Mouse (Mus musculus) embryonic facial prominence, embryonic 14.5 days (tissue): ENCODE data around the gene Tnpo3. TPM values are rescaled to one million over a fixed set of nuclear protein-coding genes. Genes with fewer than 3 reads are reported as not detected.

ENCODE experiments used
- ATAC-seq: fragments of 200-750 bp; cut with Nextera tagmentation; 2 replicates; pipeline ENCODE4 v1.8.0; 2017; ENCODE audit warnings: low read depth, moderate number of reproducible peaks, moderate TSS enrichment
- DNase-seq: peaks from one replicate; pipeline ENCODE4 v3.0.0-alpha.2; 2015; ENCODE audit warnings: low spot score
- H3K27ac ChIP-seq: fragments of 300-500 bp; sonication (generic); replicated peaks from 2 replicates; pipeline ENCODE4 v1.5.1; 2014; ENCODE audit warnings: low read depth, mild to moderate bottlenecking, low read length, moderate library complexity
- H3K27me3 ChIP-seq: fragments of 300-500 bp; sonication (generic); replicated peaks from 2 replicates; pipeline ENCODE4 v1.6.1; 2014; ENCODE audit warnings: low read length; ENCODE audit not compliant: control insufficient read depth, insufficient read depth
- H3K36me3 ChIP-seq: fragments of 300-500 bp; sonication (generic); 2 replicates; pipeline ENCODE4 v1.6.1; 2014; ENCODE audit warnings: low read length, mixed read lengths; ENCODE audit not compliant: control insufficient read depth, insufficient read depth
- H3K4me1 ChIP-seq: fragments of 300-500 bp; sonication (generic); 2 replicates; pipeline ENCODE4 v1.6.1; 2014; ENCODE audit warnings: antibody characterized with exemption, low read length; ENCODE audit not compliant: control insufficient read depth, insufficient read depth
- H3K4me2 ChIP-seq: fragments of 300-500 bp; sonication (generic); 2 replicates; pipeline ENCODE4 v1.6.1; 2014; ENCODE audit warnings: low read depth, mild to moderate bottlenecking, low read length, moderate library complexity, mixed read lengths
- H3K4me3 ChIP-seq: fragments of 300-500 bp; sonication (generic); 2 replicates; pipeline ENCODE4 v1.5.1; 2014; ENCODE audit warnings: low read depth, mild to moderate bottlenecking, low read length
- H3K9ac ChIP-seq: fragments of 300-500 bp; sonication (generic); 2 replicates; pipeline ENCODE4 v1.6.1; 2014; ENCODE audit warnings: low read depth, mild to moderate bottlenecking, low read length, moderate library complexity, mixed read lengths
- H3K9me3 ChIP-seq: fragments of 300-500 bp; sonication (generic); 2 replicates; pipeline ENCODE4 v1.6.1; 2016; ENCODE audit warnings: low read length; ENCODE audit not compliant: control insufficient read depth
- WGBS: fragments of 180-500 bp; shearing (Covaris S2); extraction: QIAGEN DNeasy Blood & Tissue Kit; methylation state at CpG from one replicate; pipeline ENCODE4 v1.1.7; 2014; 5-methylcytosine and 5-hydroxymethylcytosine counted together
- polyA plus RNA-seq: library from polyadenylated mRNA; unstranded; fragments of >200 nt; fragmentation: Nextera tagmentation; extraction: Ambion mirVana; gene quantifications from 2 replicates; pipeline ENCODE4 v1.2.1, GENCODE M21; 2014

Gene Tnpo3
- polyA plus RNA-seq, 1 experiment from 2014 or later: 78.7 TPM

DNA sequence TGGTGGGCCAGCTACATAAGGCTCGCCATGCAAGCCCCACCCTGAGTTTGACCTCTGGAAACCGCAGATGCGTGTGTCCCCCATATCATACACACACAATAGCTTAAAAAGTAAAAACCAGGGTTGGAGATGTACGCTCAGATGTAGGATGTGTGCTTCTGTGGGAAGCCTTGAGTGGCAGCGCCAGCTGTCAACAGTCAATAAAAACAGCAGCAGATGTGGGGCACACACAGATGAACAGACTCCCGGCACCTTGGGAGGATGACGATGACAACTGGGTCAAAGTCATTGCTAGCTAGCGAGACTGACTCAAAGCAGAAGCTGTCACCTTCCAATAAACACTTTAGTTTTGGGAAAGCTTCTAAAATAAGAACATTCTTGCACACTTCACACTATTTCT, 70.2 kb downstream of the Tnpo3 start:
- H3K4me1 ChIP-seq: no peaks in the 10 kb centered on the region
- no peak overlapping the region for H3K9ac ChIP-seq
- no peaks in the 10 kb centered on the region for H3K27me3 ChIP-seq
- DNase-seq: peak; percentile 32
- no peak overlapping the region for H3K4me3 ChIP-seq
- no peak overlapping the region for H3K27ac ChIP-seq
- no peak overlapping the region for H3K4me2 ChIP-seq
- H3K36me3 ChIP-seq: peaks cover 54% of the 10 kb centered on the region
- 75% methylated on average over 8 of the region's 8 CpGs for WGBS
- H3K9me3 ChIP-seq: no peaks in the 10 kb centered on the region
- ATAC-seq: no peak

DNA sequence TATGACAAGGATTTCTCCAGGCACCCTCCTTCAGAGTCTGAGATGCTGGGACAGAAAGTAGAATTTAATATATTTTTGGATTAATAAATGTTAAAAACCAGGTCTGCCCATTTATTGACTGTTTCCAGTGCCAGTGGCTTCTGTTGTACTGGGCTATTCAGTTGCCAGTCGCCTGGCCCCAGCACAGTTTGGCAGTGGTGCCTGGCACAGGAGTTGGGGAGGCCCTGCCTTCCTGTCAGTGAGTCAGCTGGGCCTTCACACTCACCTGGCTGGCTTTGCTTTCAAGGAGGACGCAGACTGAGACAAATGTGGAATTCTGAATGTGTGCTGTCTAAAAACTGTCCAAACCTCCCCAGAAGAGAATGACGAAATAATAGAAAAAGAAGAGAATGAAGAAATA, 72.5 kb downstream of the Tnpo3 start:
- Histone ChIP-seq H3K36me3 (peaks cover 31% of the 10 kb centered on the region), H3K4me2 (no peak overlapping the region), H3K4me1 (no peaks in the 10 kb centered on the region), H3K9ac (no peak overlapping the region), H3K9me3 (no peaks in the 10 kb centered on the region), H3K27me3 (no peaks in the 10 kb centered on the region), H3K27ac (no peak overlapping the region), H3K4me3 (no peak overlapping the region)
- ATAC-seq (no peak), DNase-seq (no peak)
- WGBS: 89% methylated on average over 3 of the region's 3 CpGs

DNA sequence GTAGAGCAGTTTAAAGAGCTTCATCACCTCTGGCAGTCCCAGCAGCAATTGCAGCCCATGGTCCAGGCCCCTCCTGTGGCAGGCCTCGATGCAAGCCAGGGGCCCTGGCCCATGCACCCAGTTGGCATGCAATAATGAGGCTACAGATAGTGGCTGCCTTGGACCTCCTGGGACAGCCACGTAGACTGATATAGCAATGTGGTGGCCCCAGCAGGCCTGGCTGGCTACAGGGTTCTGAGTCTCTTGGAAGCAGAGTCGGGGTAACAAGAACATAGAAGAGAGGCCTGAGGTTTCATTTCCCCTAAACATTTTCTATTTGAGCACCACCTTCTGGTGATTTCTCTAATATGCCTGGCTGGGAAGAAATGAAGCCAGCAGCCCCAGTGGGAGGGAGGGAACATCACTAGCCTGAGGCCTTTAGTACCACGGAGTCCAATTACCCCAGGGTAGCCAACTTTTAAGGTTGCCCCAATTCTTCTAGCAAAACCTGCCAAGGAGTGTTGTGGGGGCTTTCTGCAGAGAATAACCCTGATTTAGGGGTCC, 73.0 kb downstream of the Tnpo3 start:
- WGBS: 71% methylated on average over 4 of the region's 4 CpGs
- H3K4me1 ChIP-seq: no peaks in the 10 kb centered on the region
- no peaks in the 10 kb centered on the region for H3K27me3 ChIP-seq
- H3K4me3 ChIP-seq: no peak overlapping the region
- H3K9ac ChIP-seq: no peak overlapping the region
- H3K27ac ChIP-seq: no peak overlapping the region
- ATAC-seq (no peak), DNase-seq (peak; percentile 17)
- no peaks in the 10 kb centered on the region for H3K9me3 ChIP-seq
- no peak overlapping the region for H3K4me2 ChIP-seq
- H3K36me3 ChIP-seq: peaks cover 26% of the 10 kb centered on the region

DNA sequence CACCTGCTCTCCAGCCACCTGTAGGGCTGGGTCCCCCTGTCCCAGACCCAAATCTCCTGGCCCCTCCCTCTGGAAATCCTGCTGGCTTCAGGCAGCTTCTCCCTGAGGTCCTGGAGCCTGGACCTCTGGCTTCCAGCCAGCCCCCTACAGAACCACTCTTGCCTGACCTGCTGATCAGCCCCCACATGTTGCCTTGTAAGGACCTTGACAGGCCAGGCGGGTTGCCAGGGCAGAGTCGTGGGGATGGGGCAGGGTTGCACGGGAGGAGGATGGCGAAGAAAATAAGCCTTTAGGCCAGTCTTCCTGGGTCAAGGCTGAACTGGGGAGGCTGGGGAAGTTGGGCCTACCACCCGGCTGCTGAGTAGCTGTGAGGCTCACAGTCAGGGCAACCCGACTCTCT, 74.4 kb downstream of the Tnpo3 start:
- DNase-seq (no peak), ATAC-seq (no peak)
- 58% methylated on average over 6 of the region's 6 CpGs for WGBS
- Histone ChIP-seq H3K4me3 (no peak overlapping the region), H3K36me3 (peaks cover 15% of the 10 kb centered on the region; the same call in 1 of the 2 replicates), H3K4me2 (no peak overlapping the region), H3K4me1 (no peaks in the 10 kb centered on the region), H3K9me3 (no peaks in the 10 kb centered on the region), H3K9ac (no peak overlapping the region), H3K27me3 (peaks cover 3% of the 10 kb centered on the region; the same call in 1 of the 2 replicates), H3K27ac (no peak overlapping the region)

DNA sequence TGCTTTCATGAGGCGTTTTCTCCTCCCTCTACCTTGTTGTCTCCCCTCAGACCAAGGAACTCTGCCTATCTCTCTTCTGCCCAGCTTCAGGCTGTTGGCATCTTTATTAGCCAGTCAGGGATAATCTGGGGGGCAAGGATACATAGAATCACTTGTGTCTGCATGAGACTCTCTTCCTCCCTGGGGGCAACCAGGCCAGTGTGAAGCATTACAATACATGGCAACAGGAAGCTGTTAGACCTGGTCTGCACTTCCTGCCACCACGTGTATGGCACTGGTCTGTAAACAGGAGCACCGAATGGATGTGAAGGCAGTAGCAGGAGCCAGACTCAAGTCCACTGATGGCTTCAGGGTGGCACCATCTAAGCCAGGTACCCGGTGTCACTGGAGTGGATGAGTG, 79.6 kb downstream of the Tnpo3 start:
- 0 out of 2 replicates have a peak, but pooled peaks cover 4% of the 10 kb centered on the region for H3K4me1 ChIP-seq
- DNase-seq: no peak
- H3K27me3 ChIP-seq: peaks cover 48% of the 10 kb centered on the region
- WGBS: 57% methylated on average over 4 of the region's 4 CpGs
- H3K4me3 ChIP-seq: no peak overlapping the region
- H3K4me2 ChIP-seq: no peak overlapping the region
- no peak overlapping the region for H3K27ac ChIP-seq
- H3K9ac ChIP-seq: no peak overlapping the region
- no peaks in the 10 kb centered on the region for H3K36me3 ChIP-seq
- 0 out of 2 replicates have a peak, but pooled peaks cover 4% of the 10 kb centered on the region for H3K9me3 ChIP-seq
- ATAC-seq: no peak

DNA sequence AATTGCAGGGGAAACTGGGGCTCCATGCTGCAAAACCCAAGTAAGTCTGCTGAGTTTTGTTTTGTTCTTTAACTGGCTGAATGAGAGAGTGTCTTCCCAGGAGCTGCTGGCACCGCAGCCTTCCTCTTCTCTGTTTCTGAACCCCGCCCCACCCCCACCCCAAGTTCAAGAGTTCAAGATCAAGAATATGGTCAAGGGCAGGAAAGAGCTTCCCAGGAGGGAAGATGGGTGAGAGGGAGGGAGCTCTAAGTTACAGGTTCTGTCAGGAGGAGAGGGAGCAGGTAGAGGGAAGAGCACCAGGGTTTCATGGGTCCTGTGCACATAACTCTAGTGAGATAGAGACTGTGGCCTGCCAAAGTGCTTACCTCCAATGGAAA, 80.3 kb downstream of the Tnpo3 start:
- no peak overlapping the region for H3K4me3 ChIP-seq
- 0 out of 2 replicates have a peak, but pooled peaks cover 4% of the 10 kb centered on the region for H3K4me1 ChIP-seq
- H3K36me3 ChIP-seq: no peaks in the 10 kb centered on the region
- no peak overlapping the region for H3K27ac ChIP-seq
- 24% methylated on average over 2 of the region's 2 CpGs for WGBS
- H3K4me2 ChIP-seq: no peak overlapping the region
- no peak overlapping the region for H3K9ac ChIP-seq
- H3K9me3 ChIP-seq: 0 out of 2 replicates have a peak, but pooled peaks cover 4% of the 10 kb centered on the region
- DNase-seq (no peak), ATAC-seq (no peak)
- H3K27me3 ChIP-seq: peaks cover 48% of the 10 kb centered on the region

DNA sequence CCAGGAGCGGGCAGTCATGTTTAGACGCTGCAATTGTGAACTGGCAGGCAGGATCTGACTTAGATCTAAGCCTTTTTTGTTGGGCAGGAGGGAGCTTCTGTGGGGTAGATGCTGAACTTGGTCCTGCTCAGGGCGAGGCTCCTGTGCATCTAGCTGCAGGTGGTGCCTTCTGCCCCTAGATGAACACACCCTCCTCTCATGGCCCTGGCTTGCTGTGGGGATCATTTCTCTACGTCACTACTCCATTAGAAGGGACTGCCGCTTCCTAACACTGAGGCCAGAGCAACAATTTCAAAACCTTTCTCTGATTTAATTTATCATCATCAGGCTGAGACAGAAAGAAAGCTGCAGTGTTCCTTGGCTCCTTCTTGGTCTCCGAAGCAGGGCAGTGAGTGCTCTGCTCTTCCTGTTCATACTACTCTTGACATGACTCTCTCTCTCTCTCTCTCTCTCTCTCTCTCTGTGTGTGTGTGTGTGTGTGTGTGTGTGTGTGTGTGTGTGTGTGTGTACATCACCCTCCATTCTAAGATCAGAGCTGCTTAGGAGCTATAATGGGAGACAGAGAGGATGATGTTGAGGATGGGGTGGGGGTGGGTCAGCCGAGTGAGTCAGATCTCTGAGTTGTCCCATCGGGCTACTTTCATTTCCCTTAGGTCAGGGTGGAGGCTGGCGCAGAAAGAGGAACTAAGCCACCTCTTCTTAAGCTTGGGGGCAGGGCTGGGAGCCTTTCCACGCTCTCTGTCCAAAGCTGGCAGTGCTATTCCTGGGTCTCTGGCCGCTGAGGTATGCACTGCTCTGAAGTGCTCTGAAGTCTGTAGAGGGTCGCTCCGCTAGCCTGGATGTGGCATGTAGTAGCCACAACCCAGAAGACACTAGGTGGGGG, 80.9 kb downstream of the Tnpo3 start:
- 28% methylated on average over 13 of the region's 13 CpGs for WGBS
- Histone ChIP-seq H3K27ac (no peak overlapping the region), H3K36me3 (no peaks in the 10 kb centered on the region), H3K27me3 (peaks cover 48% of the 10 kb centered on the region), H3K4me2 (peak overlapping the region; percentile 99; the same call in 1 of the 2 replicates), H3K9me3 (0 out of 2 replicates have a peak, but pooled peaks cover 4% of the 10 kb centered on the region), H3K4me3 (no peak overlapping the region), H3K9ac (no peak overlapping the region), H3K4me1 (0 out of 2 replicates have a peak, but pooled peaks cover 4% of the 10 kb centered on the region)
- DNase-seq (no peak), ATAC-seq (no peak)

DNA sequence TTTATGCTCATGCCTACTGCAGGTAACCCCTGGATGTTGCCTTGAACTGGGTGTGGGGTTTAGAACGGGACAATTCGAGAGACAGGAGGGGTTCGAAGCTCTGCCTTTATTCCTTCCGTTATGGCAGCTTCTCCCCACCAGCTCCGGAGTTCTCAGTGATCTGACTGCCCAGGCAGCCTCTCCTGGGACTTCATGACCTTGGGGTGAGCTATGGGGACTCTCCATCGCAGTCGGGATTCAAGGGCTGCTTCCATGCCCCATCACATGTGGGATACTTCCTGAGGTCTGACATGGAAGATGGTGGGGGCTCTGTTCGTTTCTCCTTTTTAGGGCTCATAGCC, 81.6 kb downstream of the Tnpo3 start:
- 16% methylated on average over 8 of the region's 8 CpGs for WGBS
- ATAC-seq (no peak), DNase-seq (no peak)
- Histone ChIP-seq H3K4me3 (peak overlapping the region; percentile 61; the same call in 1 of the 2 replicates), H3K27ac (no peak overlapping the region), H3K36me3 (no peaks in the 10 kb centered on the region), H3K4me1 (0 out of 2 replicates have a peak, but pooled peaks cover 4% of the 10 kb centered on the region), H3K9me3 (0 out of 2 replicates have a peak, but pooled peaks cover 4% of the 10 kb centered on the region), H3K9ac (no peak overlapping the region), H3K27me3 (peaks cover 48% of the 10 kb centered on the region), H3K4me2 (peak overlapping the region; percentile 99)
